Mouse (Mus musculus) liver, embryonic 12.5 days (tissue): Measurements from ENCODE around the gene Armh3. TPM values are rescaled to one million over a fixed set of nuclear protein-coding genes. Genes with fewer than 3 reads are reported as not detected.

ENCODE experiments used
- ATAC-seq: fragments of 200-750 bp; cut with Nextera tagmentation; 2 replicates; pipeline ENCODE4 v1.8.0; 2017; ENCODE audit warnings: moderate number of reproducible peaks, mild to moderate bottlenecking, moderate library complexity
- H3K27ac ChIP-seq: fragments of 300-500 bp; sonication (generic); 2 replicates; pipeline ENCODE4 v1.5.1; 2016; ENCODE audit warnings: mild to moderate bottlenecking
- H3K27me3 ChIP-seq: fragments of 300-500 bp; sonication (generic); replicated peaks from 2 replicates; pipeline ENCODE4 v1.6.1; 2016; ENCODE audit warnings: mild to moderate bottlenecking, moderate library complexity
- H3K36me3 ChIP-seq: fragments of 300-500 bp; sonication (generic); 2 replicates; pipeline ENCODE4 v1.6.1; 2016; ENCODE audit warnings: mild to moderate bottlenecking, moderate library complexity
- H3K4me1 ChIP-seq: fragments of 300-500 bp; sonication (generic); 2 replicates; pipeline ENCODE4 v1.6.1; 2016
- H3K4me2 ChIP-seq: fragments of 300-500 bp; sonication (generic); 2 replicates; pipeline ENCODE4 v1.6.1; 2016; ENCODE audit warnings: mild to moderate bottlenecking, moderate library complexity
- H3K4me3 ChIP-seq: fragments of 300-500 bp; sonication (generic); 2 replicates; pipeline ENCODE4 v1.5.1; 2016; ENCODE audit warnings: mild to moderate bottlenecking, moderate library complexity
- H3K9ac ChIP-seq: fragments of 300-500 bp; sonication (generic); 2 replicates; pipeline ENCODE4 v1.6.1; 2016; ENCODE audit warnings: mild to moderate bottlenecking, moderate library complexity
- H3K9me3 ChIP-seq: fragments of 300-500 bp; sonication (generic); replicated peaks from 2 replicates; pipeline ENCODE4 v1.6.1; 2016; ENCODE audit warnings: mild to moderate bottlenecking, moderate library complexity
- WGBS: fragments of 180-500 bp; shearing (Covaris S2); methylation state at CpG from one replicate; pipeline ENCODE4 v1.1.7; 2016; ENCODE audit not compliant: insufficient replicate concordance; 5-methylcytosine and 5-hydroxymethylcytosine counted together
- polyA plus RNA-seq: library from polyadenylated mRNA; unstranded; fragments of >200 nt; fragmentation: Nextera tagmentation; extraction: Ambion mirVana; gene quantifications from 2 replicates; pipeline ENCODE4 v1.2.1, GENCODE M21; 2016

The Armh3 gene
- polyA plus RNA-seq, 1 experiment from 2014 or later = 6.5 TPM

DNA sequence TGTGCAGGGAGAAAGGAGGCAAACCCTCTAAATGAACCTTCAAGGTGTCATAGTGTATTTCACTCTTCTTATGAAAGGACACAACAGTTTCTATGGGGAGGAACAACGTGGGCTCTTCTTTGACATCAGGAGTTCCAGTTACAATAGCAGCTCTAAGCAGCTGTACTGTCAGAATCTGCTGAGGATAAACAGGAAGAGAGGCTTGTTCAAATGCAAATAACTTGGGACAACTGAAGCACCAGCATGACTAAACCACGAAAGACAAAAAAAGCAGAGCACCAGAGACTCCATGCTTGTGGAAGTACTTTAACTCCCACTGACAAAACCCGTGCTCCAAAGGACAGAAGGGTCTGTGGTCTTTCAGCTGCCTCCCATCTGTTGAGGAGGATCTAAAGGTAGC lies 116.2 kb downstream of the Armh3 start:
- no peak overlapping the region for H3K4me2 ChIP-seq
- ATAC-seq = no peak
- no peaks in the 10 kb centered on the region for H3K9me3 ChIP-seq
- H3K4me3 ChIP-seq = no peak overlapping the region
- H3K36me3 ChIP-seq = no peaks in the 10 kb centered on the region
- no peak overlapping the region for H3K27ac ChIP-seq
- H3K27me3 ChIP-seq = no peaks in the 10 kb centered on the region
- no peaks in the 10 kb centered on the region for H3K4me1 ChIP-seq
- 47% methylated on average over 3 of the region's 3 CpGs for WGBS
- no peak overlapping the region for H3K9ac ChIP-seq

DNA sequence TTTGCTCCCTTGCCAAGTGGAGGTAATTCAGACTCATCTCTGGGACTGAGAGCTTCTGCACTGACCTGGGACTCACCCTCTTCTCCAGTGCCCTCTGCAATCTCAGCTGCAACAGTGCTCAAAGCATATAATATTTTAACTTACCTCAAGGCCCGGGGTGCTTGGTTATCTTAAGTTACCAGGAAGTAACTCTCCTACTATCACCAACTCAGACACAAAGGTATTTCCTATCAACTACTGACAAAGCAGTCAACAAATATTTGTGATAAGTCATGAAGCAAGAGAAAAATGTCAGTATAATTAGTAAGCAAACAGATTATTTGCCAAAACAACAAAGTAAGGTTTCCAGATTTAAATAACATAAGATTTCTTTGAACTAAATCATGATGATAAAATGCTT lies 125.0 kb downstream of the Armh3 start:
- WGBS = 12% methylated on average over 1 of the region's 1 CpGs
- Histone ChIP-seq H3K27ac (no peak overlapping the region), H3K4me1 (no peaks in the 10 kb centered on the region), H3K27me3 (no peaks in the 10 kb centered on the region), H3K36me3 (no peaks in the 10 kb centered on the region), H3K4me3 (no peak overlapping the region), H3K9ac (no peak overlapping the region), H3K9me3 (no peaks in the 10 kb centered on the region), H3K4me2 (no peak overlapping the region)
- no peak for ATAC-seq

DNA sequence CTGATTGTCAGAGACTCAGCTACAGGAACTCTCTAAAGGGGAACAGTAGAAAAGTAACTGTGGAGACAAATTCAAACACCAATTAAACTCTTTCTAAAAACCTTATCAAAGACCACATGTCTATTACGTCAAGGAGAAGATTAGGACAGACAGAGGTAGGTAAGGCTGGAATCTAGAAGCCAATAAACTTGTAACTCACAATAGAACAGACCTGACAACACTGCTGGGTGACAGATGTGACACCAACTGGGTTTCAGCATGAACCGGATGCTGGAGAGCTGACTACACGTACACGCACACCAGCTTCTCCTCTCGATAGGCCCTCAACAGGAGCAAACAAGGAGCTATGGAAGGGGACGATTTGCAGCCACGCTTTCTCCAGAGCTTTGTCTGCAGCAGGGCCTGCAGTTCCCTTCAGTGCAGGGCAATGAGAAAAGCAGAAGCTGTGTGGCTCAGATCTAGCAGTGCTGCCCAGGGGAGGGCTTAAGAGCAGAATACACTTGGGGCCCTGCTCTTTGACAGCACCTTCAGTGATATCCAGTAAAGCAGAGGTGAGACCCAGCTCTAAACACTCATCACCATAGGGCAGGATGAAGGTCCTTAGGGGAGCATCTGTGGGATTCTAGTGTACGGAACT lies 142.9 kb downstream of the Armh3 start:
- WGBS = 56% methylated on average over 8 of the region's 8 CpGs
- Histone ChIP-seq H3K4me2 (no peak overlapping the region), H3K4me3 (no peak overlapping the region), H3K27me3 (no peaks in the 10 kb centered on the region), H3K27ac (no peak overlapping the region), H3K9me3 (no peaks in the 10 kb centered on the region), H3K4me1 (no peaks in the 10 kb centered on the region), H3K36me3 (no peaks in the 10 kb centered on the region), H3K9ac (no peak overlapping the region)
- ATAC-seq = no peak

DNA sequence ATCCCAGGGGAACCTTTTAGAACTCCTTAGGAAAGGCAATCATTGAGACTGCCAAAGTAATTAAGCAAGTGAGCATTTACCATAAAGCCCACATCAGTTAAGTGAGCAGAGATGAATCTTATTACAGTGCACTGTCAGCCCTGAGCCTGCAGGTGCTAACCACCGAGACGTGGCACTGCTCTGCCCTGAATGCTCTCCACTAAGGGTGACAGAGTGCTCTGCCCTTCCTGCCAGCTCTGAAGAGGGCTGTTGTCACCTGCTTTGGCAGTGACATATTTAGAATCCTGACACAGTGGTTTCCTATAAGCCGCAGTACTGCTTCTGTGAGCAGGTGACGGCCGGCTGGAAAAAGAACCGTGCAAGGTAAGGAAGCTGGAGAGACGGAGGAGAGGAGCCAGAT lies 143.8 kb downstream of the Armh3 start:
- no peak for ATAC-seq
- Histone ChIP-seq H3K9me3 (no peaks in the 10 kb centered on the region), H3K27me3 (no peaks in the 10 kb centered on the region), H3K9ac (no peak overlapping the region), H3K4me2 (no peak overlapping the region), H3K4me3 (no peak overlapping the region), H3K36me3 (no peaks in the 10 kb centered on the region), H3K27ac (no peak overlapping the region), H3K4me1 (no peaks in the 10 kb centered on the region)
- 81% methylated on average over 7 of the region's 7 CpGs for WGBS

DNA sequence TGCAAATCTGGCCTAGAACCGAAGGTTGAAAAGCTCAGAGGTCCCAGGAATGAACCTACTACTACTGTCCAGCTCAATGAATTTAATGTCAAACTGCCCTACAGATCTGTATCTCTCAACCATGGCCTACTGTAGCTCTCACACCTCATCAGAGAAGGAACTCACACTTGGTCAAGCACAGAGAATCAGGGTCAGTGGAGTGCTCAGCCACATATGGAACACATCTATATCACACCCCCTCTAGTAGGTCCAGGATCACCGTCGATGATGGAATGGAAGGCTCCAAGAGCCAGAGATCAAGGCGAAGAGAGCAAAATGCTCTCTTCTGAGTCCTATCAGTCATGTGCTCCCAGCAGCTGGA lies 150.6 kb downstream of the Armh3 start:
- peaks cover 11% of the 10 kb centered on the region for H3K4me1 ChIP-seq
- H3K36me3 ChIP-seq = no peaks in the 10 kb centered on the region
- no peak for ATAC-seq
- H3K9me3 ChIP-seq = no peaks in the 10 kb centered on the region
- 82% methylated on average over 4 of the region's 4 CpGs for WGBS
- no peak overlapping the region for H3K4me2 ChIP-seq
- H3K27me3 ChIP-seq = no peaks in the 10 kb centered on the region
- no peak overlapping the region for H3K27ac ChIP-seq
- H3K9ac ChIP-seq = no peak overlapping the region
- H3K4me3 ChIP-seq = no peak overlapping the region

DNA sequence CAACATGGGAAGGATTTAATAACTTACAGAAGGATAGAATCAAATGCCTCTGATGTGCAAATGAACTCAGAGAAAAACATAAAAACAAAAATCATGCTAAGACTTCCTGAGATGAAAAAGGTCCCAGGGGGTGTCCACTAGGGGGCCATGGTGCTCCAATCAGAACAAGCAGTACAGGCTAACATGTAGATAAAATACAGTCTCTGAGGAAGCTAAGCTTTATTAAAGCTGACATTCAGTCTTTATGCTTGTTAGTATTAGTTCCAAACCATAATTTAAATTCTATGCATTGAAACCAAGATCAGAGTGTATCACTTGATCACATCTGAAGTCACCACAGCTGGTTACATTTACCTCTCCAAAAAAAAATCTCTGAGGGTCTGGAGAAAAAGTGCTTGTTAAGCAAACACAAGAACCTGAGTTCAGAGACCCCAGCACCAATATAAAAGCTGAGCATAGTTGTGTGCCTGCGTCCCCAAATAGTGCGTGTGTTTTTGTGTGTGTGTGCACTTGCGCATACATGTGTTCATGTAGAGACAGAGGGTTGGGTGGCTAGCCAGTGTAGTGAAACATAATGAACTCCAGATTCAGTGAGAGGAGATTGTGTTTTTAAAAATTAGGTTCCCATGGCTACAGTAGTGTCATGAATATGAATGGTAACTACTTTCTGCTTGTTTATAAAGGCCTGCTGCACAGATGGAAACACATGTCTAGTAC lies 151.1 kb downstream of the Armh3 start:
- Histone ChIP-seq H3K27ac (no peak overlapping the region), H3K4me1 (peaks cover 11% of the 10 kb centered on the region), H3K9ac (no peak overlapping the region), H3K4me2 (no peak overlapping the region), H3K36me3 (no peaks in the 10 kb centered on the region), H3K27me3 (no peaks in the 10 kb centered on the region), H3K4me3 (no peak overlapping the region), H3K9me3 (no peaks in the 10 kb centered on the region)
- 86% methylated on average over 3 of the region's 3 CpGs for WGBS
- ATAC-seq = no peak

DNA sequence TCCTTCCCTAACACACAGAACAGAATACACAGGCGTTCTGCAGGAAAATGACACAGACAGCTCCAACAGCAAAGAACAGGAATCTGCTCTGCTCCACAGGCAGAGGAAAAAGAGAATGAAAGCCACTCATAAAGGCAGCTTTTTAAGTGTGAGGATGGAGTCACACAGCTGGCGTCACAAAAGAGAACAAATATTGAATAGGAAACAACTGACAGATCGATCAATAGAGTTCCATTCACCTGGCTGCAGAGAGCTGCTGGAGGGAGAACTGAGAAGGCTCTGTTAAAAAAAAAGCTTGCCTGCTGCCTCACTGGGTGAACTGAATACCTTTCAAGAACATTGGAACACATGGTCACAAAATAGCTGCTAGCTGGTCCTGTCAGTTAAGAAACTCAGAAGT lies 154.1 kb downstream of the Armh3 start:
- ATAC-seq = no peak
- 74% methylated on average over 3 of the region's 3 CpGs for WGBS

DNA sequence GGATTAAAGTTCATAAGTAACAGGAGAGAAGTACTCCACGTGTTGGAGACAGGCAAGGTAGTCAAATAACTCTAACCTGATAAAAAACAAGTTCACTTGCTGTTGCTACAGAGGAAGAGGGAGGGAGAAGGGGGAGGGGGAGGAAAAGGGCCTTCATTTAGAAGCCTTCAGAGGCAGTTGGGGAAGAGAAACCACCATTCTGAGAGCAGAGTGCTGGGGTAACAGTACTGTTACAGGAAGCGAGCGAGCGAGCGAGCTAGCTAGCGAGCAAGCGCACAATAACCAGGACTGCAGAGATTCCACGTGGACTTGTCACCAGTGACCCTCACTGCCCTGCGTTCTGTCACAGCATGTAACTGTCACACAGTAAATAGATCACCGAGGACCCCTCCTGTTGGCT lies 154.9 kb downstream of the Armh3 start:
- Histone ChIP-seq H3K4me1 (peaks cover 11% of the 10 kb centered on the region), H3K27ac (peak overlapping the region; percentile 43; the same call in 1 of the 2 replicates), H3K36me3 (no peaks in the 10 kb centered on the region), H3K4me3 (no peak overlapping the region), H3K27me3 (no peaks in the 10 kb centered on the region), H3K9me3 (no peaks in the 10 kb centered on the region), H3K9ac (no peak overlapping the region), H3K4me2 (peak overlapping the region; percentile 31; the same call in 1 of the 2 replicates)
- WGBS = 28% methylated on average over 10 of the region's 10 CpGs
- ATAC-seq = no peak

More for the DNA sequence above, 154.1 kb downstream of the Armh3 start:
- no peak overlapping the region for H3K4me3 ChIP-seq
- H3K9me3 ChIP-seq = no peaks in the 10 kb centered on the region
- peaks cover 11% of the 10 kb centered on the region for H3K4me1 ChIP-seq
- H3K9ac ChIP-seq = no peak overlapping the region
- no peak overlapping the region for H3K27ac ChIP-seq
- H3K36me3 ChIP-seq = no peaks in the 10 kb centered on the region
- peak overlapping the region; percentile 4; the same call in 1 of the 2 replicates for H3K4me2 ChIP-seq
- no peaks in the 10 kb centered on the region for H3K27me3 ChIP-seq

DNA sequence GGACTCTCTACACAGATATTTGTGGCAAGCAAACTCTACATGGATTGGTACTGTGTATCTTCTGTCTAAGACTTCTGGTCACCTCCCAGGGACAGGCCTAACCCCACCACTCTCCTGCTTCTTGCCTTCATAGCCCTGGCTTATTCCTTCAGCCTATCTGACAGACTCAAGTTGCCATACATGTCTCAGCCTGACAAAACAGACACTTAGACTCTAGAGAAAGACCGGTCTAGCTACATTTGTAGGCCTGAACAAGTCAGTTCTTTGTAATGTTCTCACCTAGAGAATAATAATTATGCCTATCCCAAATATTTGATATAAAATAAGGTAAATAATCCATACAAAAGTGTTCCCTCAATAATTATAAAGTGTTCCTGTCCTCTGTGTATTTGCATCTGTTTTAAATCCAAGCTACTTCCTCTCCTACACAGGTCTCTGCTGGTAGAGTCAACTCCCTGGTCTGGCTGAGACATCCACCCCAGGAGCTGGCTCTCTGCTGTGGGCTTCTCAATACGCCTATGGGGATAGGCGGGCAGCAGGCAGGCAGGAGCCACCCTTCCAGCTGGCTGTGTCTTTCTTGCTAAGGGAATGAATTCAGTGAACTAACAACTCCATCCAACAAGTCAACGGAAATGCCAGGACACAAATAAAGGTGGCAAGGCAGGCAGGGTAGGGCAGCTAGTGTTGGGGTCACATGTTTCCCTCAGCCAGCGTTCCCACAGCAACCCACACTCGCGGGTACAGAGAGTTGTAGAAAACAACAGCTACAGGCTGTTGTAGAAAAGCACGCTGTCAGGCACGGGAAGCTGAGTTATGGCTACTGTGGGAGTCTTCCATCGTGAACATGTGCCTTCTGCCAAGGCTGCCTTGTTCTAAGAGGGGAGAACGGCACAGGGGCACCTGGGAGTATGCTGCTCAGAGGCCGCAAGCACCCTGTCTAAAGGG lies 161.0 kb downstream of the Armh3 start:
- no peak for ATAC-seq
- Histone ChIP-seq H3K4me1 (peaks cover 5% of the 10 kb centered on the region; the same call in 1 of the 2 replicates), H3K9ac (no peak overlapping the region), H3K4me2 (no peak overlapping the region), H3K9me3 (no peaks in the 10 kb centered on the region), H3K36me3 (no peaks in the 10 kb centered on the region), H3K4me3 (no peak overlapping the region), H3K27me3 (no peaks in the 10 kb centered on the region), H3K27ac (no peak overlapping the region)
- 77% methylated on average over 12 of the region's 12 CpGs for WGBS

DNA sequence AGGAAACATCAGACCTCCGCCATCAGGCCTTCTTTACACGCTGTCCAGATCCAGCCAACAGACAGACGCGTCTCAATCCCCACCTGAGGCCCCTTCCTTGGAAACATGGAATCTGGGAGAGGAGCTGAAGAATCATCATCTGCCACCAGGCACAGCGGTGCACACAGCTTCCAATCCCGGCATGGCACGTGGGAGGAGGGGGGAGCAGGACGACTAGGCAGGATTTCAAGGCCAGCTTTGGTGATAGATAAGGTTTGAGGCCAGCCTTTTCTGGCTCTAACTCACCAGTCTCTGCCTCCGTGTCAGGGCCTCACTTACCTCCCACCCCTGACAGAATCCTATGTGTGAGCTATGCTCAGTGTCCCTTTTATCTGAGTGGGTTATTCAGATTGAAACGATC lies 162.8 kb downstream of the Armh3 start:
- WGBS = 65% methylated on average over 10 of the region's 10 CpGs
- Histone ChIP-seq H3K36me3 (no peaks in the 10 kb centered on the region), H3K4me2 (no peak overlapping the region), H3K27ac (no peak overlapping the region), H3K4me1 (peaks cover 5% of the 10 kb centered on the region; the same call in 1 of the 2 replicates), H3K9me3 (no peaks in the 10 kb centered on the region), H3K27me3 (no peaks in the 10 kb centered on the region), H3K4me3 (no peak overlapping the region), H3K9ac (no peak overlapping the region)
- ATAC-seq = no peak

DNA sequence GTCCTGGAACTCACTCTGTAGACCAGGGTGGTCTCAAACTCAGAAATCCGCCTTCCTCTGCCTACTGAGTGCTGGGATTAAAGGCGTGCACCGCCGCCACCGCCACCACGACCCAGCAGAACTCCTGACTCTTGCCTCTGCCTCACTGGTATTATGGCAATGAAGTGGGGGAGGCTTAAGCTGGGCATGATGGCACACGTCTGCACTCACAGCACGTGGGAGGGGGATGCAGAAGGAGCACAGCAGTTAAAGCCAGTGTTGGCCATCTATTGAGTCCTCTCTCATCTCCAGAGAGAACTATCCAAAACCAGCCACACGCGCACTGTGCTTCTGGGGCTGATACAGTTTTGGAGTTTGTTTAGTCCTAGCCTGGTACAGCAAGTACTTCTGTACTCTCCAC lies 164.6 kb downstream of the Armh3 start:
- Histone ChIP-seq H3K27me3 (no peaks in the 10 kb centered on the region), H3K9ac (no peak overlapping the region), H3K36me3 (no peaks in the 10 kb centered on the region), H3K4me2 (no peak overlapping the region), H3K4me1 (peaks cover 5% of the 10 kb centered on the region; the same call in 1 of the 2 replicates), H3K27ac (no peak overlapping the region), H3K9me3 (no peaks in the 10 kb centered on the region), H3K4me3 (no peak overlapping the region)
- WGBS = 73% methylated on average over 10 of the region's 10 CpGs
- ATAC-seq = no peak

DNA sequence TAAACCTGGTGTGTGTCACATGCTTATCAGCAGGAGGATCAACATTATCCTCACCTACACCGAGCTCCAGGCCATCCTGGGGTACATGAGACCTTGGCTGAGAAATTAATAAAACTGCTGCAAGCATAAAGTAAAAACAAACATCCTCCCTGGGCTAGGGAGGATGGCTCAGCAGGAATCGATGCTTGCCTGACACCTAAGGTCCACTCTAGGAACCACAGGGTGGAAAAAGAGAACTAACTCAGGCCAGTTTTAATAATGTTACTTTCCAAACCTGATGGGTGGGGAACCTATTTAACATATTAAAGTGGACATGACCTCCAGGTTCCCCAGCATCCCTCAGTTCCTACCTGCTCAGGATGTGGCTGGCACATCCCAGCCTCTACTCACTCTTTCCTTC lies 167.6 kb downstream of the Armh3 start:
- no peaks in the 10 kb centered on the region for H3K27me3 ChIP-seq

More for the DNA sequence above, 167.6 kb downstream of the Armh3 start:
- WGBS = 36% methylated on average over 2 of the region's 2 CpGs
- H3K4me3 ChIP-seq = no peak overlapping the region
- no peak overlapping the region for H3K9ac ChIP-seq
- 0 out of 2 replicates have a peak, but pooled peaks cover 3% of the 10 kb centered on the region for H3K9me3 ChIP-seq
- H3K27ac ChIP-seq = no peak overlapping the region
- H3K4me2 ChIP-seq = no peak overlapping the region
- H3K36me3 ChIP-seq = 0 out of 2 replicates have a peak, but pooled peaks cover 3% of the 10 kb centered on the region
- peaks cover 3% of the 10 kb centered on the region; the same call in 1 of the 2 replicates for H3K4me1 ChIP-seq
- ATAC-seq = no peak
